Comparison of ENCODE assay signal across 21 mouse cellular contexts in the genomic region with DNA sequence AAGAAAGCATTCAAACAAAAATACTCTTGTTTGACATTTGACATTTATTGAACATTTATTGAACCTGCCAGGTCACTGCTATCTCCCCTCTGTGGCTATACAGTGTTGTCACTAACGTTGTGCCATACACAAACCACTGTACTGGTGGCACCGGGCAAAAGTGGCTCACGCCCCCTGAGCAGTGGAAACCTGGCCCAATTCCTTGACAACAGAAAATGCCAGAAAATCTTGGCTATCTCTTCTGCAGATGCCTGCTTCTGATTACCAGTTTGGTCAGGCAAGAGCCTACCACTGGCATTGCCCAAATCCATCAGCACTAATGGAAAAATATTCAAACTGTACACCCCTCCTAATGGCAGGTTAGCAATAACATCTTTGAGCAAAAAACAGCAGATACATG. TPM values are rescaled to one million over a fixed set of nuclear protein-coding genes. Genes with fewer than 3 reads are reported as not detected.
DNase-seq lines count a peak whose midpoint lies in the region; ATAC-seq lines count a peak whose summit lies in the region.
"Had no signal": no experiment of that assay in that cellular context is flagged by ENCODE, and none has a peak within 500 bp of the region (broad histone marks: within the 10 kb centered on the region; RNA-seq: fewer than 3 reads in every experiment).

No protein-coding gene starts in this region.

- H3K4me1 ChIP-seq in forebrain, embryonic 14.5 days (ENCODE audit: control insufficient read depth, insufficient read depth, low read length) = no peaks in the 10 kb centered on the region
- no peaks in the 10 kb centered on the region for H3K4me1 ChIP-seq in forebrain, embryonic 12.5 days
- 0 out of 2 replicates have a peak, but pooled peaks cover 2% of the 10 kb centered on the region for H3K4me1 ChIP-seq in lung, embryonic 16.5 days (replicated peaks; ENCODE audit: control insufficient read depth, insufficient read depth, low read length)
- H3K4me1 ChIP-seq: forebrain, embryonic 10.5 days; hindbrain, embryonic 13.5 days; intestine, embryonic 15.5 days had no signal

- H3K9me3 ChIP-seq in forebrain, embryonic 14.5 days (replicated peaks; ENCODE audit: control insufficient read depth, low read length) = no peaks in the 10 kb centered on the region
- no peaks in the 10 kb centered on the region for H3K9me3 ChIP-seq in forebrain, embryonic 12.5 days
- H3K9me3 ChIP-seq in lung, embryonic 16.5 days (ENCODE audit: control insufficient read depth, low read length) = no peaks in the 10 kb centered on the region
- H3K9me3 ChIP-seq: forebrain, embryonic 10.5 days; hindbrain, embryonic 13.5 days; intestine, embryonic 15.5 days had no signal

- H3K36me3 ChIP-seq in forebrain, embryonic 14.5 days (ENCODE audit: control insufficient read depth, insufficient read depth, low read length) = no peaks in the 10 kb centered on the region
- no peaks in the 10 kb centered on the region for H3K36me3 ChIP-seq in forebrain, embryonic 12.5 days (replicated peaks)
- H3K36me3 ChIP-seq in lung, embryonic 16.5 days (ENCODE audit: control insufficient read depth, insufficient read depth, low read length) = no peaks in the 10 kb centered on the region
- H3K36me3 ChIP-seq: forebrain, embryonic 10.5 days; hindbrain, embryonic 13.5 days; intestine, embryonic 15.5 days had no signal

- 90% methylated on average over 3 of the region's 3 CpGs for WGBS in forebrain, embryonic 14.5 days
- 91% methylated on average over 3 of the region's 3 CpGs for WGBS in forebrain, embryonic 12.5 days
- 60% methylated on average over 3 of the region's 3 CpGs for WGBS in lung, embryonic 16.5 days

- no peak overlapping the region for H3K9ac ChIP-seq in forebrain, embryonic 14.5 days (ENCODE audit: low read length)
- no peak overlapping the region for H3K9ac ChIP-seq in forebrain, embryonic 12.5 days
- no peak overlapping the region for H3K9ac ChIP-seq in lung, embryonic 16.5 days (ENCODE audit: low read length)
- H3K9ac ChIP-seq: hindbrain, embryonic 13.5 days; intestine, embryonic 15.5 days had no signal

- no peaks in the 10 kb centered on the region for H3K27me3 ChIP-seq in forebrain, embryonic 14.5 days (replicated peaks; ENCODE audit: control insufficient read depth, insufficient read depth, low read length)
- H3K27me3 ChIP-seq in forebrain, embryonic 12.5 days = no peaks in the 10 kb centered on the region
- H3K27me3 ChIP-seq in lung, embryonic 16.5 days (ENCODE audit: control insufficient read depth, insufficient read depth, low read depth, low read length) = peaks cover 4% of the 10 kb centered on the region; the same call in 1 of the 2 replicates
- H3K27me3 ChIP-seq: hindbrain, embryonic 13.5 days; intestine, embryonic 15.5 days had no signal

- intact Hi-C loops in left cerebral cortex, postnatal 4 days (cut with DNase I) = no loop called here

- DNase-seq in forebrain, embryonic 14.5 days (ENCODE audit: low spot score) = peak; percentile 7
- peak; percentile 21 for DNase-seq in left cerebral cortex, postnatal 4 days
- DNase-seq in left cerebral cortex, adult 9 months (ENCODE audit: low spot score in 2 of 2) = no peak
- no peak for DNase-seq in lung, postnatal 4 days
- DNase-seq: adrenal gland, adult 2 months; adrenal gland, postnatal 14 days; cerebellum, adult 18-20 months; cerebellum, adult 9-11 months; gastrocnemius, adult 2 months; gastrocnemius, postnatal 14 days; heart, adult 11 months had no signal

- ATAC-seq in forebrain, embryonic 14.5 days = no peak
- ATAC-seq in forebrain, embryonic 12.5 days (ENCODE audit: low FRiP score) = no peak
- ATAC-seq in lung, embryonic 16.5 days (ENCODE audit: low read depth) = peak; percentile 23; the same call in 1 of the 2 replicates
- ATAC-seq: CD4-positive, CD25-positive, alpha-beta regulatory T cell, adult 4 months; forebrain, embryonic 16.5 days; hindbrain, embryonic 16.5 days; intestine, embryonic 15.5 days had no signal

- H3K4me3 ChIP-seq in forebrain, embryonic 14.5 days (ENCODE audit: low read depth, low read length) = no peak overlapping the region
- H3K4me3 ChIP-seq in forebrain, embryonic 12.5 days (replicated peaks) = no peak overlapping the region
- H3K4me3 ChIP-seq in lung, embryonic 16.5 days (ENCODE audit: low read length) = no peak overlapping the region
- H3K4me3 ChIP-seq: forebrain, embryonic 10.5 days; gastrocnemius, adult 2 months; hindbrain, embryonic 13.5 days; intestine, embryonic 15.5 days had no signal

- H3K4me2 ChIP-seq in forebrain, embryonic 14.5 days (ENCODE audit: low read length) = no peak overlapping the region
- H3K4me2 ChIP-seq in forebrain, embryonic 12.5 days = no peak overlapping the region
- H3K4me2 ChIP-seq in lung, embryonic 16.5 days (ENCODE audit: low read depth, low read length) = no peak overlapping the region
- H3K4me2 ChIP-seq: heart, embryonic 11.5 days; hindbrain, embryonic 13.5 days; intestine, embryonic 15.5 days had no signal

- H3K27ac ChIP-seq in forebrain, embryonic 14.5 days (ENCODE audit: low read depth, low read length) = no peak overlapping the region
- no peak overlapping the region for H3K27ac ChIP-seq in forebrain, embryonic 12.5 days
- no peak overlapping the region for H3K27ac ChIP-seq in lung, embryonic 16.5 days (ENCODE audit: low read length)
- H3K27ac ChIP-seq: forebrain, embryonic 10.5 days; gastrocnemius, adult 2 months; hindbrain, embryonic 13.5 days; intestine, embryonic 15.5 days had no signal

RNA-seq across cellular contexts. Expression of gene Crim1, which starts 58.9 kb away (rescaled TPM):
- 3.6 and 5.3 TPM in 2 replicates for polyA plus RNA-seq in forebrain, embryonic 14.5 days (2014; fragmentation: Nextera tagmentation; extraction: Ambion mirVana)
- 3.1 and 3.8 TPM in 2 replicates for polyA plus RNA-seq in forebrain, embryonic 12.5 days (2016; fragmentation: Nextera tagmentation; extraction: Ambion mirVana)
- 10 to 100 TPM; 60.1 to 71.5 TPM for total RNA-seq in left cerebral cortex, postnatal 4 days (2021)
- 4.7 and 5.1 TPM in 2 replicates for polyA plus RNA-seq in lung, embryonic 16.5 days (2015; fragmentation: Nextera tagmentation; extraction: Ambion mirVana)
- total RNA-seq: MEL had no signal

Comparison
In these comparisons a context has a peak if more than half of its experiments do, and no peak if none do; other contexts are left out.
1. DNase-seq: peak in forebrain, embryonic 14.5 days (single experiment) and left cerebral cortex, postnatal 4 days (single experiment); none in left cerebral cortex, adult 9 months (0 of 2) and lung, postnatal 4 days (0 of 2).